Mouse (Mus musculus): ENCODE data around the gene Ccdc107. TPM values are rescaled to one million over a fixed set of nuclear protein-coding genes. Genes with fewer than 3 reads are reported as not detected.

The Ccdc107 gene
- polyA plus RNA-seq, 1 experiment, result 74.6 TPM

DNA sequence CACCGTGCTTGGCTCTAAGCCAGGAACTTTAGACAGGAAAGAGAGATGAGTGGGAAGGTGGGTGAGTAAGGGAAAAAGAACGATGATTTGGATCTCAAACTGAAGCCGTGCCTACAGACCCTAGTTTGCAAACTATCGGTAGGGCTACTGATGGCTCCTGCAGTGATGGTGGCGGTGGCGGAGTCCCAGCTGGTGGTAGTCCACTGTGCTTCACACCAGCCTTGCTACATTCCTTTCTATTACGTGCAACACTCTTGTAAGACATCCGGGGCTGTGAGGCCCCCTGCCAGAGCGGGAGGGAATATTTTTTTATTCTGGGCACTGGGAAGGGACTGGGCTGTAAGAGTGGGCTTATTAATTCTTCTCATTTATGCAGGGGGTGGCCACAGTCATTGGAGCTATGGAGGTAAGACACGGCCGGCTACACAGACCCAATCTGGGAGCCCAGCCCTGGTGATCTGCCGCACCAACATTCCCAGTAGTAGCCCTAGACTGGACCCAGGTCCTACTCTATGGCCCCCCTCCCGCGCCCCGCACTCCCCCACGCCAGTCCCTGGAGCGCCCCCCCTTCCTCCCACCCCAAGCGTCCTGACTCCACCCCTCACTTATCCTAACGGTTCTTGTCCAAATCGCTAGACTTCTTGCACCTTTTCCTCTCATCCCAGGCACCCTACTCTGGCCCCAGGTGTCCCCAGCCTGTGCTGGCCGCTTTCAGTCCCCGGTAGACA, 15.4 kb downstream of the Ccdc107 start:
- H3K27me3 ChIP-seq (replicated peaks), result peaks cover 2% of the 10 kb centered on the region
- H3K36me3 ChIP-seq (replicated peaks; ENCODE audit: low read length), result peaks cover 33% of the 10 kb centered on the region
- TF ChIP-seq GATA1 (IDR thresholded peaks at IDR 0.05; ENCODE audit: borderline replicate concordance, low read length), result no peak
- no peak for TF ChIP-seq FLI1 (IDR thresholded peaks at IDR 0.05; ENCODE audit: low read length)
- peaks cover 64% of the 10 kb centered on the region for H3K4me1 ChIP-seq
- H3K9me3 ChIP-seq, result no peaks in the 10 kb centered on the region
- H3K4me3 ChIP-seq (replicated peaks), result peak overlapping the region; percentile 94

DNA sequence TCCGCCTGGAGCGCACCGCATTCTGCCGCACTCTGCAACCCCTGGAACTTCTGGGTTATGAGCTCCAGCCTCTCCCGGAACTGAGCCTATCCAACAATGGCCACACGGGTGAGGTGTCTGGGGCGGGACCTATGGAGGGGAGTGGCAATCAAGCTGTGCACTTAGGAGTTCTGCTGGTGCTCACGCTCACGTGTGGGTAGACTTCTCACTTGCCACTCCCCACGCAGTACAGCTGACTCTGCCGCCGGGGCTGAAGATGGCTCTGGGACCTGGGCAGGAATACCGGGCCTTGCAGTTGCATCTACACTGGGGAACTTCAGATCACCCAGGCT, 15.9 kb downstream of the Ccdc107 start:
- no peak for TF ChIP-seq GATA1 (IDR thresholded peaks at IDR 0.05; ENCODE audit: borderline replicate concordance, low read length)
- TF ChIP-seq FLI1 (IDR thresholded peaks at IDR 0.05; ENCODE audit: low read length), result no peak
- peaks cover 63% of the 10 kb centered on the region for H3K4me1 ChIP-seq
- H3K4me3 ChIP-seq (replicated peaks), result peak overlapping the region; percentile 94
- peaks cover 5% of the 10 kb centered on the region for H3K27me3 ChIP-seq (replicated peaks)
- no peaks in the 10 kb centered on the region for H3K9me3 ChIP-seq
- peaks cover 28% of the 10 kb centered on the region for H3K36me3 ChIP-seq (replicated peaks; ENCODE audit: low read length)

DNA sequence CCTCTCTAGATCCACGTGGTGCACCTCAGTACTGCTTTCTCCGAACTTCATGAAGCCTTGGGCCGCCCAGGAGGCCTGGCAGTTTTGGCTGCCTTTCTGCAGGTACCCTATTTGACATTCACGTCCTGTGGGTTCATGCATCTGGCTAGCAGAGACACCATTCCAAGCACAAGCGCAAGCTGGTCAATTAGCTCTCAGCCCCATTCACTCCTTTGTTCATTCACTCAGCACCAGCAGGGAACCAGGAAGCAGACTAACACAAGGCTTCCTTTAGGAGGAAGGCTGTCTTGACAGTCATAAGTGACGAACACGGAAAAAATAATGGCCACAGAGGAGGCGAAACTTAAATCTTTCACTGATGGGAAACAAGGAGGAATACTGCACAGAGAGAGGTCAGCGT, 16.4 kb downstream of the Ccdc107 start:
- Histone ChIP-seq H3K9me3 (no peaks in the 10 kb centered on the region), H3K27me3 (replicated peaks) (peaks cover 5% of the 10 kb centered on the region), H3K4me1 (peaks cover 58% of the 10 kb centered on the region), H3K36me3 (replicated peaks; ENCODE audit: low read length) (peaks cover 25% of the 10 kb centered on the region), H3K4me3 (replicated peaks) (peak overlapping the region; percentile 94)
- no peak for TF ChIP-seq GATA1 (IDR thresholded peaks at IDR 0.05; ENCODE audit: borderline replicate concordance, low read length)

DNA sequence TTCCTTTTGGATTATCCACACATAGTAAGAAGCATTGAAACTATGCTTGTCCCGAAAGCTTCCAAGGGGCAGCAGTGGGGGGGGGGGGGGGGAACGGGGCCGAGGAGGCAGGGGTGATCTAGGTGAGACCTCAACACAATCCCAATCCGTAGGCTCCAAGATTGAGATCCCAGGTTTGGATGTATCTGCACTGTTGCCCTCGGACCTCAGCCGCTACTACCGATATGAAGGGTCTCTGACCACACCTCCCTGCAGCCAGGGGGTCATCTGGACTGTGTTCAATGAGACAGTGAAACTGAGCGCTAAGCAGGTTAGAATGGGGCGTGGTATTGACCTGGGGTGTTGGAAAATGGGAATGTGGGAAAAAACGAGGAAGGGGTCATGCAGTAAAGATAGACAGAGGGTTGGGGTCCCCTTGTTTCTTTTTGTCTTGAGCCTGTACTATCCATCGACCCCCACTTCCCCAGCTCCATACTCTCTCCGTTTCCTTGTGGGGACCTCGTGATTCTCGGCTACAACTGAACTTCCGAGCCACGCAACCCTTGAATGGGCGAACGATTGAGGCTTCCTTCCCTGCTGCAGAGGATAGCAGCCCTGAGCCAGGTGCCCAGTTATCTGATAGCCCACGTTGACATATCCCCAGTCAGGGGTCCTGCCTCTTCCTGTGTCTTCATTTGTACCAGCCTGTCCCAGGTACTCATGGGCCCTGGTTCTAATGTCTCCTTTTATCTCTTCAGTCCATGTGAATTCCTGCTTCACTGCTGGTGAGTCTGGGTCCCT, 19.2 kb downstream of the Ccdc107 start:
- H3K27me3 ChIP-seq (replicated peaks), result peaks cover 18% of the 10 kb centered on the region
- H3K9me3 ChIP-seq, result no peaks in the 10 kb centered on the region
- H3K4me3 ChIP-seq (replicated peaks), result no peak overlapping the region
- H3K4me1 ChIP-seq, result peaks cover 54% of the 10 kb centered on the region
- peaks cover 8% of the 10 kb centered on the region for H3K36me3 ChIP-seq (replicated peaks; ENCODE audit: low read length)
- TF ChIP-seq GATA1 (IDR thresholded peaks at IDR 0.05; ENCODE audit: borderline replicate concordance, low read length) (no peak), FLI1 (IDR thresholded peaks at IDR 0.05; ENCODE audit: low read length) (no peak)

DNA sequence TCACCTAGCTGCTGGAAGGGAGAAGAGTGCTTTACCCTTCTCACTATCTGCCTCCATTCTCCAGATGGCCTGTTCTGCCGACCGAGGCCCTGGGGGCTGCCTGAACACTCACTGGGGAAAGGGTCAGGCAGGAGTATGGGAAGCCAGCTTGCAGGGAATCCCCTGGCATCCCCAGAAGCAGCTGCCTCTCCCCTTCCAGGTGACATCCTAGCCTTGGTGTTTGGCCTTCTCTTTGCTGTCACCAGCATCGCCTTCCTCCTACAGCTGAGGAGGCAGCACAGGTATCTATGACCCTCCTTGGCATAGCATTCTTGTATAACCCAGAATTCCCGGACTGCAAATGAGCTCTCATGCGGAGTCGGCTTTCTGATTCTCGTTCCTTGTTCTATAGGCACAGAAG, 20.0 kb downstream of the Ccdc107 start:
- TF ChIP-seq FLI1 (IDR thresholded peaks at IDR 0.05; ENCODE audit: low read length) (no peak), GATA1 (IDR thresholded peaks at IDR 0.05; ENCODE audit: borderline replicate concordance, low read length) (no peak)
- no peaks in the 10 kb centered on the region for H3K9me3 ChIP-seq
- peaks cover 48% of the 10 kb centered on the region for H3K4me1 ChIP-seq
- H3K4me3 ChIP-seq (replicated peaks), result no peak overlapping the region
- H3K27me3 ChIP-seq (replicated peaks), result peaks cover 18% of the 10 kb centered on the region
- peaks cover 4% of the 10 kb centered on the region for H3K36me3 ChIP-seq (replicated peaks; ENCODE audit: low read length)

DNA sequence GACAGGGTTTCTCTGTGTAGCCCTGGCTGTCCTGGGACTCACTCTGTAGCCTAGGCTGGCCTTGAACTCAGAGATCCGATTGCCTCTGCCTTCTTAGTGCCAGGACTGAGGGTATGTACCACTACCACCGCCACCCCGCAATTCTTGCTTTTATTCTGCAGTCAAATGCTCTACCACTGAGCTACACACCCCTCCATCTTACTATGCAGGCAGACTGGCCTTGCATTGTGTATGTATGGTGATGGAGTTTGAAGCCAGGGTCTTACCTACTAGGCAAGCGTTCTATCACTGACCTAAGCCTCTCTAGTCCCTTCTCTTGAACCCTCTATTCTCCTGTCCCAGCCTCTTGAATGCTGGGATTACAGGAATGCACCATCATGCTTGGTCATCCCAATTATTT, 20.6 kb downstream of the Ccdc107 start:
- H3K4me1 ChIP-seq, result peaks cover 48% of the 10 kb centered on the region
- no peaks in the 10 kb centered on the region for H3K9me3 ChIP-seq
- peaks cover 22% of the 10 kb centered on the region for H3K27me3 ChIP-seq (replicated peaks)
- H3K4me3 ChIP-seq (replicated peaks), result no peak overlapping the region
- TF ChIP-seq FLI1 (IDR thresholded peaks at IDR 0.05; ENCODE audit: low read length) (no peak), GATA1 (IDR thresholded peaks at IDR 0.05; ENCODE audit: borderline replicate concordance, low read length) (no peak)
- peaks cover 4% of the 10 kb centered on the region for H3K36me3 ChIP-seq (replicated peaks; ENCODE audit: low read length)

DNA sequence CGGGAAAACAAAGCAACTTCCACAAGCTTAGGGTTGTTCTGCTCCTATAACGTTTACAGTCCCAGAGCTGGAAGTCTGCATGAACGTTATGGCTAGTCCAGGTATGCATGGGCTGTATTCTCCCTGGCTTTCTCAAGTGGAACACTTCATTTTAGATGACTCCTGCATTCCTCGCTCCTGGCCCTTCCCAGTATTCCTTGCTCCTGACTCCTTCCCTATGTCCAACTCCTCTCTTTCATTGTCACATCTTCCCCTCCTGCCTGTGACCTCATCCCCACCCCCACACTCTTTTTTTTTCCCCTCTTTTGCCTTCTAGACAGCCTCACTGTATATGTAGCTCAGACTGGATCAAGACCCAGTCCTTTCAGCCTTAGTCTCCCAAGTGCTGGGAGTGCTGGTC, 21.1 kb downstream of the Ccdc107 start:
- TF ChIP-seq GATA1 (IDR thresholded peaks at IDR 0.05; ENCODE audit: borderline replicate concordance, low read length) (no peak), FLI1 (IDR thresholded peaks at IDR 0.05; ENCODE audit: low read length) (no peak)
- peaks cover 47% of the 10 kb centered on the region for H3K4me1 ChIP-seq
- H3K27me3 ChIP-seq (replicated peaks), result peaks cover 23% of the 10 kb centered on the region
- peaks cover 4% of the 10 kb centered on the region for H3K36me3 ChIP-seq (replicated peaks; ENCODE audit: low read length)
- no peak overlapping the region for H3K4me3 ChIP-seq (replicated peaks)
- H3K9me3 ChIP-seq, result no peaks in the 10 kb centered on the region

DNA sequence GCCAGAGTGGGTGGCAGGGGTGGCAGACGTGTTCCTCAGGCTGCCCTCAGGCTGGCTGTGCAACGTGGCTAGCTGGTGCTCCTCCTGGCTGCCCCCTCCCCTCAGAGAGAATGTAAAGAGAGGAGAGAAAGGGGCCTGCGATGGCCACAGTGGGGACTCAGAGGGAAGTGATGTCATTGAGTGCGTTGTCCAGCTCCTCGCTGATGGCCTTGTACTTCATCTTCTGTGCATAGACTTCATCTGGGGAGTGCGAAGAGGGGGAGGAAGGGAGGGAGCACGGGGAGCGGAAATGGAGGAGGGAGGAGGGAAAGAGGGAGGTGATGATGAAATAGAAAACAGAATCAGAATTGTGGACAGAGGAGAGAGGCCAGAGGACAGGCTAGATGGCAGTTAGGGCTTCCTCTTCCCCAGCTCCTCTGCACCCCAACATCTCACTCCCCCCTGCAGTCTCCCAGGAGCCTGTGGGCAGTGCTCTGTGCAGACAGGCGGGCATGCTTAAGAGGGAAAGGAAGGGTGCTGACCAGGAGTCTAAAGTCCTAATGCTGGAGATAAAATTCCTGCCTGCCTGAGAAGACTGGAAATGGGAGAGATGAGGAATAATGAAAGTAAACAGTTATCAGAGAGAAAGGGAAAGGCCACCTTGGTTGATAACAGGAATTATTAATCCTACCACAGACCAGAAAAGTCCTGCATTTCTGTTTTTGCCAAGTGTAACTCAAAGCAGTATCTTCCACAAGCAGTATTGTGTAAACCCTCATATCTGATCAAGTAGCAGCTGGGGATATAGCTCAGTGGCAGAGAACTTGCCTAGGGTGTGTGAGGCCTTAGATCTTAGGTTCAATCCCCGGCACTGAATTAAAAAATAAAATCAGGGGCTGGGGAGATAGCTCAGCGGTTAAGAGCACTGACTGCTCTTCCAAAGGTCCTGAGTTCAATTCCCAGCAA, 23.3 kb downstream of the Ccdc107 start:
- Histone ChIP-seq H3K36me3 (replicated peaks; ENCODE audit: low read length) (peaks cover 4% of the 10 kb centered on the region), H3K27me3 (replicated peaks) (peaks cover 31% of the 10 kb centered on the region), H3K9me3 (no peaks in the 10 kb centered on the region), H3K4me3 (replicated peaks) (peak overlapping the region; percentile 38), H3K4me1 (peaks cover 51% of the 10 kb centered on the region)
- TF ChIP-seq GATA1 (IDR thresholded peaks at IDR 0.05; ENCODE audit: borderline replicate concordance, low read length), result no peak
- TF ChIP-seq FLI1 (IDR thresholded peaks at IDR 0.05; ENCODE audit: low read length), result no peak

DNA sequence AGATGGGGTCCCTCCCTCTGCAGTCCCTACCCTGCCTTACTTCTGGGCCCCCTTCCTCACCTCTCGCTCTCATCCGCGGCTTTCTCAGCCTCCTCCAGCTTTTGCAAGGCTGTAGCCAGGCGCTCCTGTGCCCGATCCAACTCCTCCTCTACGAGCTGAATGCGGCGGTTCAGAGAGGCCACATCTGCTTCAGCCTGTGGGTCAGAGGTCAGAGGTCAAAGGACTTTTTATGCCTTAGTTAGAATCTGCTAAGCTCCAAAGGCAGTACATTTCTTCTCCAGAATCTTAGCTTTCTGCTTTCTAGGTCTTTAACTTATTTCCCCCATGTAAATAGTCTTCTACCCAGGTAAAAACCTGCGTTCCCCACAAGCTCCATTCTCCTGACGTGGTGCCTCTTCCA, 26.9 kb downstream of the Ccdc107 start:
- Histone ChIP-seq H3K9me3 (no peaks in the 10 kb centered on the region), H3K36me3 (replicated peaks; ENCODE audit: low read length) (no peaks in the 10 kb centered on the region), H3K27me3 (replicated peaks) (peaks cover 56% of the 10 kb centered on the region), H3K4me1 (peaks cover 75% of the 10 kb centered on the region), H3K4me3 (replicated peaks) (no peak overlapping the region)
- TF ChIP-seq FLI1 (IDR thresholded peaks at IDR 0.05; ENCODE audit: low read length), result no peak
- TF ChIP-seq GATA1 (IDR thresholded peaks at IDR 0.05; ENCODE audit: borderline replicate concordance, low read length), result no peak

Measured in megakaryocyte, embryonic 14.5 days (primary cell).